In the genomic region with DNA sequence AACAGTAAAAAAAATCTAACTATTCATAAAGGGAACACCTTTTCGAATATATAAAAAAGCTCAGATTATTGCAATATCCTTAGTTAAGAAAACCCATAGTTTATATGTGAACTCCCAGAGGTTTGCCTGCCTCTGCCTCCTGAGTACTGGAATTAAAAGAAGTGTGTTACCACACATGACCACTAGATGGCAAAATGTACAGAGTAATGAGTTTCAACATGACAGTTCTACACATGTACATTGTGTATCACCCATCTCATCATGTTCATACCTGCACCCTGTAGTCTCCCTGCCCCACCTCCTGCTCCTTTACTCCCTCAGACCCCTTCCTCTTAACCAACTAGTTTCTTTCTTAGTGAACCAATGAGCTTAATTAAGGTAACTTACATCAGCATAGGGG, we compare ENCODE assay signal across 10 mouse cellular contexts. TPM values are rescaled to one million over a fixed set of nuclear protein-coding genes. Genes with fewer than 3 reads are reported as not detected.
A peak's percentile ranks its signal among the peaks of the same experiment; 100 is the strongest.
DNase-seq lines count a peak whose midpoint lies in the region; ATAC-seq and TF ChIP-seq lines count a peak whose summit lies in the region.
"Had no signal": no experiment of that assay in that cellular context is flagged by ENCODE, and none has a peak within 500 bp of the region (broad histone marks: within the 10 kb centered on the region; RNA-seq: fewer than 3 reads in every experiment).

No protein-coding gene starts in this region.

- H3K4me1 ChIP-seq in intestine, postnatal 0 days (replicated peaks; ENCODE audit: control insufficient read depth, insufficient read depth, low read length): no peaks in the 10 kb centered on the region
- no peaks in the 10 kb centered on the region for H3K4me1 ChIP-seq in intestine, embryonic 15.5 days (replicated peaks)

- no peak for ATAC-seq in intestine, postnatal 0 days
- ATAC-seq in intestine, embryonic 15.5 days: no peak
- peak; percentile 56 for ATAC-seq in CD4-positive, CD25-positive, alpha-beta regulatory T cell, adult 4 months

- H3K4me2 ChIP-seq in intestine, postnatal 0 days (replicated peaks; ENCODE audit: low read depth): no peak overlapping the region
- no peak overlapping the region for H3K4me2 ChIP-seq in intestine, embryonic 15.5 days (replicated peaks)

- no peak overlapping the region for H3K27ac ChIP-seq in intestine, postnatal 0 days (ENCODE audit: low read depth, low read length)
- no peak overlapping the region for H3K27ac ChIP-seq in intestine, embryonic 15.5 days
- H3K27ac ChIP-seq: macrophage had no signal

- peak; percentile 70 for TF ChIP-seq CTCF in intestine, postnatal 0 days (IDR thresholded peaks at IDR 0.05; ENCODE audit: low read depth)

- WGBS in intestine, postnatal 0 days: 74% methylated on average over 1 of the region's 1 CpGs
- WGBS in intestine, embryonic 15.5 days: 68% methylated on average over 1 of the region's 1 CpGs

- DNase-seq in T-cell, adult 2 months (ENCODE audit: low spot score): peak; percentile 15
- DNase-seq in lung, postnatal 25 days (ENCODE audit: low spot score): peak; percentile 42
- no peak for DNase-seq in urinary bladder, postnatal 36 days (ENCODE audit: low spot score in 2 of 2)
- no peak for DNase-seq in gastrocnemius, adult 8-10 months (ENCODE audit: low spot score in 2 of 2)
- no peak for DNase-seq in adrenal gland, postnatal 14 days
- DNase-seq: kidney, adult 8-10 months had no signal

- no peaks in the 10 kb centered on the region for H3K9me3 ChIP-seq in intestine, postnatal 0 days (ENCODE audit: control insufficient read depth)
- no peaks in the 10 kb centered on the region for H3K9me3 ChIP-seq in intestine, embryonic 15.5 days

- no peaks in the 10 kb centered on the region for H3K27me3 ChIP-seq in intestine, postnatal 0 days (replicated peaks; ENCODE audit: control insufficient read depth, insufficient read depth, low read length)
- no peaks in the 10 kb centered on the region for H3K27me3 ChIP-seq in intestine, embryonic 15.5 days (replicated peaks)

- H3K9ac ChIP-seq in intestine, postnatal 0 days (ENCODE audit: low read depth, low read length): no peak overlapping the region
- H3K9ac ChIP-seq in intestine, embryonic 15.5 days: no peak overlapping the region

- H3K36me3 ChIP-seq in intestine, postnatal 0 days (ENCODE audit: control insufficient read depth, insufficient read depth): no peaks in the 10 kb centered on the region
- H3K36me3 ChIP-seq in intestine, embryonic 15.5 days: no peaks in the 10 kb centered on the region

- H3K4me3 ChIP-seq in intestine, postnatal 0 days (ENCODE audit: low read depth, low read length): no peak overlapping the region
- H3K4me3 ChIP-seq in intestine, embryonic 15.5 days (replicated peaks): no peak overlapping the region

RNA-seq across cellular contexts. Expression of a gene that starts 12.0 kb away (rescaled TPM):
- polyA plus RNA-seq in intestine, postnatal 0 days (2015; fragmentation: Nextera tagmentation; extraction: Ambion mirVana): 106 TPM in 2 replicates
- 6.4 and 7.8 TPM in 2 replicates for polyA plus RNA-seq in intestine, embryonic 15.5 days (2015; fragmentation: Nextera tagmentation; extraction: Ambion mirVana)
- not detected for polyA plus RNA-seq in CD4-positive, CD25-positive, alpha-beta regulatory T cell, adult 4 months (2017; shearing (Covaris generic))
- total RNA-seq in gastrocnemius, adult 8-10 months (2022): not detected
- 1.7 and 24.3 TPM in 2 replicates for total RNA-seq in adrenal gland, postnatal 14 days (2021)
- polyA plus RNA-seq: macrophage had no signal

Comparison
In these comparisons a context has a peak if more than half of its experiments do, and no peak if none do; other contexts are left out.
1. RNA of a gene that starts 12.0 kb away (polyA plus RNA-seq): 106 TPM in intestine, postnatal 0 days; 6.4 to 7.8 TPM in intestine, embryonic 15.5 days and not detected in CD4-positive, CD25-positive, alpha-beta regulatory T cell, adult 4 months; every median in the first group is over 10 times any median in the second.
2. DNase-seq: peak in T-cell, adult 2 months (single experiment) and lung, postnatal 25 days (single experiment); none in urinary bladder, postnatal 36 days (0 of 2), gastrocnemius, adult 8-10 months (0 of 2) and adrenal gland, postnatal 14 days (single experiment).